Mouse (Mus musculus) urinary bladder, postnatal 36 days (tissue): ENCODE data around the gene Eif3i.

ENCODE experiments used
- DNase-seq, 2 experiments: peaks; one replicate each; pipeline ENCODE4 v3.0.0; 2022; ENCODE audit warnings: low spot score in 2 of 2, mixed read lengths in 1 of 2

Gene Eif3i

GRCm38 (mm10) chr4:129542592-129543141 is 57.8 kb downstream of the Eif3i start, which contains the start of gene Hdac1:
Gene Hdac1 (minus strand): TSS chr4:129542713.
- peak; percentile 97 to 98 for DNase-seq
